Mouse (Mus musculus) cerebellum, adult (tissue): ENCODE data around the gene 4930524B15Rik.
A peak's percentile ranks its signal among the peaks of the same experiment; 100 is the strongest.
"Not testable (repeated sequence)": the region's sequence is repeated elsewhere in the genome, so short reads cannot be mapped to it uniquely, and the experiment has no call there.

Source experiments
- ATAC-seq: cut with Nextera tagmentation; 2 replicates; pipeline ENCODE4 v1.9.2; 2017; ENCODE audit warnings: mild to moderate bottlenecking, moderate library complexity, mixed read lengths; ENCODE audit not compliant: insufficient number of reproducible peaks, low FRiP score, low TSS enrichment

The 4930524B15Rik gene

DNA sequence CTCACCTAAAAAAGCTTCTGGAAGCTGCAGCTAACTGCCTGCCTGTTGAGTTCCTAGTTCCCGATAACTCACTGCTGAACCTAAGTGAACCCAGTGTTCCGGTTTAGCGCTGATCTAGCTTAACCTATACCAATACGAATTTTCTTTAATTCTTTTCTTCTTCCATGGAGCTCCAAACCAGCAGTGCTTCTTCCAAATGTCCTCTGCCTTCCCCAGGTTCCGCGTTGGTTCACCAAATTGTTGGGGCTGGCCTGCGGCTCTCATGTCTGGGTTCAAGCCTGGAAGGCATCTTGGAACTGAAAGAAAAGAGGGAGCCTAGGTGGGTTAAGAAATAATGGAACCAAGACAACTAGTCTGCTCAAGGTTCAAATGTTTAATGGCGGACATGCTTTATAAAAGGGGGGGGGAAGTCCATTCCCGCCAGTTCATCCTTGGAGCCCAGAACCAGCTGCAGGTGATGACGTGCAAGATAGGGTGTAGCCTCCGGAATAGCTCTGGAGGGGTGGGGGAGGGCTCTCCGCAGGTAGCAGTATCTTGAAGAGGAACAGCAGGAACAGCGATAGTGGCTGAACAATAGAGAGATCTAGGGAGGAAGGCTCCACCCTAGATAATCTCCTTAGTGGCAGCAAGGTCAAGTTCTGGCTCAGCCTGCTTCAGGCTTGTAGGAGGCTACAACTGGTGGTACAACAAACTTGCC lies 17.0 kb downstream of the 4930524B15Rik start:
- ATAC-seq, result not testable (repeated sequence)

DNA sequence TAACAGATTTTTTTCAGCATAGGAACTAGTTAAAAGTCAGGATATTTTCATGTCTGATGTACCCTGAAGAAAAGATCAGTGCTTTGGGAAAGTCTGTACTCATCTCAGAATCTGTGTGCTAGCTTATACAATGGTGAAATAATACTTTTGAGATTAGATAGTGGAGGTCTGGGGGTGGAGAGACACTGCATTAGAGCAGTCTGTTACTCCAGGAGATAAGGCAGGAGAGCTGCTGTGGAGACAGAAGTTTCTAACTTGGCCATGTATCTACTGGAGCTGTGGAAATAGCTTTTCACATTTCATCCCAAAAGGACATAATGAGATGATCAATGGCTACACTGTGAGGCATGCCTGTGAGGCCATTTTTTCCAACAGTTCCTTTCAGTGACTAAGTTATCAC lies 17.9 kb downstream of the 4930524B15Rik start:
- ATAC-seq, result no peak

DNA sequence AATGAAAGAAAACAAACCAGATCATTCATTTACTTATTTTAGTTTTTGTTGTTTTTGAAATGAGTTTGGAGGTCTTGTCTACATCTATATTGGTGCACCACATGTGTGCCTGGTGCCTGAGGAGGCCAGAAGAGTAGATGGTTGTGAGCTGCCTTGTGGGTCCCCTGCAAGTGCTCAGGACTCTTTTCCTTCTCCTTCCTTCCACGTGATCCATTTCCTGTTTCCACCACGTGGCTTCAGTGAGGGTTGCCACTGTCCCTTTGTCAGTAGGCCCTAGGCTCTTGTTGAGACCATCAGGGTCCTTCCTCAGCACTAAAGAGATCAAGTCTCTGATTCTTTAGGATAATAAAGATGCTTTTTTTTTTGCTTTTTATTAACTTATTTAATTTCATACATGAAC lies 19.4 kb downstream of the 4930524B15Rik start:
- no peak for ATAC-seq

DNA sequence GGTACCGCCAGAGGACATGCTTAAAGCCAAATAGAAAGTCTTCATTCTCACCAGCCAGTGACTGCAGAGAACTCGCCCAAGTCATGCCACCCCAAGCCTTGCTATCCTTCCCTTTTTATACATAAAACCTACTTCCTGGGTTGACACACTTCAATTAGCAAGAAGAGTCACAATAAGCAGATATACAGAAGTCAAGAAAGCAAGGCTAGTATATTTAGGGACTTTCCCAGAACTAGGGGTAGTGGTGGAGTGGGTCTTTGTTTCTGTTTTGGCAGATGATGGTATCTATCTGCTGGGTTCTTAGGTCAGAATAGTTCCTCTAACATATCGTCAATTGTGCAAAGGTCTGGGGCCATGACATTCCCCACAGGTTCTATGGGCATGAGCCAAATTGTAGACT lies 27.1 kb downstream of the 4930524B15Rik start:
- no peak for ATAC-seq

DNA sequence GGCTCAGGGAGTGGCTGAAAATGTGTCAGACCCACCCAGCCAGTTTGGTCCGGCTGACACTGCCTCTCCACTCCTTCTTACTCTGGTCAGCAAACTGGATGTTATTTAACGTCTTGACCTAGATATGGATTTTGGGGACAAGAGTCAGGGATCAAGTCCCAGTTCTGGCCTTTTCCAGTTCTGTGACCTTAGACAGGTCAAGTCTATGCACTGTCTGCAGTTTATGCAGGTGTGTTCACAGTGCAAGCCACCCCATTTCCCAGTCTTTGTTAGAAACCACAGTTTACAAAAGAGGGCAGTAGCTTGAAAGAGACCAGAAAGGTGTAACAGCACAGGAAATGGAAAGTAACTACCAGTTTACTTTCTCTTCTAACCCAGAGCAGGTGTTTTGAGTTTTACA lies 34.3 kb downstream of the 4930524B15Rik start:
- no peak for ATAC-seq

DNA sequence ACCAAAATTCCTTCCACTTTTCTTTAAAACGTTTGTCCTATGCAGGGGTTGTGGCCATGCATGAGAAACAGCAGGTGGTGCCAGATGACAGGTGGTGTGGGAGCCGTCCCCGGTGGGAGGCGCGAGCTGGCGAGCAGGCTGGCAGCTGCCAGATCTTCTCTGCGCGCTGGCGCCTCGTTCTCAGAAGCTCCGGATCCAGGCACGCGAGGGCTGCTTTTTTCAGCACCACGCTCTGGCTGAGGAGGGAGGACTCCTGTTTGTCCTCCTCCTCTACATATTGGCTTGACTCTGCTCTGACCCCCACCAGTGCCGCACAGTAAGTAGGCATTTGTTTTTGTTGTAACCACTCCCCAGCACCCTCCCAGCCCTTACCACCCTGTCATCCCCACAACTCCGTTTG lies 34.9 kb downstream of the 4930524B15Rik start, which contains the start of gene Nsg2:
Gene Nsg2, plus strand, starts transcription at position 183 of the 400 bp plus-strand sequence.
- ATAC-seq, result peak; percentile 75

DNA sequence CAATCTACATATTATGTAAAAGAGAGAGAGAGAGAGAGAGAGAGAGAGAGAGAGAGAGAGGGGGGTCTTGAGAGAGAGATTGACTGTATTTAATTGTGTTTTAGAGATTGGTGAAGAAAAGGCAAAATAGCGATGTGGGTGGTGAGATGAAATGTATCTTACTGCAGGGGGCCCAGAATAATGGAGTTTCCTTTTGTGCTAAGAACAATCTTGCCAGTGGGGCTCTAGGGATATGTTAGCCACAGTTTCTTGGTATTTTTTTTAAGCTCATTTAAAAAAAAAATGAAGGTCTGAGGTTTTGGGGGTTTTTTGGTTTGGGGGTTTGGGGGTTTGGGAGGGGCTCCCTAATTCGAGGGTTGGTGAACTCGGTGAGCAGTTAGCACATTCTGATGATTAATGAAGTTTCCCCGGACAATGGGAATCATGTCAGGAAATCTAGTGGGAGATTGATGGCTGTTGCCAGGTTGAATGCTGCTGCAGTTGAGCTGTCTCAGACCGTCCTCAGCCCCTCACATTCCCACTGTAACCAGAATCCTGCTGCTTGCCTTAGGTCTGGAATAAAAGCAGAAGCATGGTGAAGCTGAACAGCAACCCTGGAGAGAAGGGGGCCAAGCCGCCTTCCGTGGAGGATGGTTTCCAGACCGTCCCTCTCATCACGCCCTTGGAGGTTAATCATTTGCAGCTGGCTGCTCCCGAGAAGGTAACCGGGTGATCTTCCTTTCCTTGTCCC lies 36.0 kb downstream of the 4930524B15Rik start:
- no peak for ATAC-seq

DNA sequence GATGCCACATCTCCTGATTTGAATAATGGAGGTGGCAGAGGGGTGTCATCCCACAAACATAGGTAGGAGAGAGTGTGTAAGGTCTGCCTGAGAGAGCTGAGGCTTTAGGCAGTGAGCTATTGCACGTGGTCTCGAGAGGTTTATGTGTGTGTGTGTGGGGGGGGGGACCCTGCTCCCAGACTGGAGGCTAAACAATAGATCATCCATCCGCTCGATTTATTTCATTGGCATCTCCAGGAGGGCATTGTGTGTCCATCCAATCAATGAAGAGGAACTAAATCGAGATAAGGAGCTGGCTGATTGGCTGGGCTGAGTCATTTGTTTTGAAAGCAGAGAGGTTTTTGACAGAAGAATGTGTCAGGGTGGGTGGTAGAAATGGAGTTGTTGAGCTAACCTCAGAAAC lies 37.3 kb downstream of the 4930524B15Rik start:
- no peak for ATAC-seq

DNA sequence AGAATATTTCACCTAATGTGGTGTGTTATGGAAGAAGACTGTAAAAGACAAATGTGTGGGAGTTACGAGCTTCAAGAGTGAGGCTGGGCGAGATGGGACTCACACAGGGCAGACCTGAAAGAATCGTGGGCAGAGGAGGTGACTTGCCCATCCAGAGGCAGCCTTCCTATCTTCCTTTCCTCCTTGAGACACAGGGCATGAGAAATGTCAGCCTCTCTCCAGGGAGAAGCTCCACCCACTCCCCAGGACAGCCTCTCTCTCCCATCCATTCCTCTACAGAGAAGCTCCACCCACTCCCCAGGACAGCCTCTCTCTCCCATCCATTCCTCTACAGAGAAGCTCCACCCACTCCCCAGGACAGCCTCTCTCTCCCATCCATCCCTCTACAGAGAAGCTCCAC lies 42.7 kb downstream of the 4930524B15Rik start:
- not testable (repeated sequence) for ATAC-seq

DNA sequence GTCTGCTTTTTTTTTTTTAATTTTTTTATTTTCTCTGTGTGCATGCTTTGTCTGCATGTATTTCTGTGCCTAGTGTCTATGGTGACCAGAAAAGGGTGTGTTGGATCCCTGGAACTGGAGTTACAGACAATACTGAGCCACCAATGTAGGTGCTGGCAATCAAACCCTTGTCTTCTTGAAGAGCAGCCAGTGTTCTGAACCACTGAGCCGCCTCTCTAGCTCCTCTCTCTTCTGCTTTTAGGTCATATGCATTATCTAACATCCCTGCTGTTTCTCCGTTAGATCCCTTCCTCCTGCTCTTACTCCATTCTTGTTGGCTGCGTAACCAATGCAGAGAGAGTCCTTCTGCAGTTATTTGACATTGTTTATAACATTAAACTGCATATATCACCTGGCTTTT lies 43.5 kb downstream of the 4930524B15Rik start:
- ATAC-seq, result no peak

DNA sequence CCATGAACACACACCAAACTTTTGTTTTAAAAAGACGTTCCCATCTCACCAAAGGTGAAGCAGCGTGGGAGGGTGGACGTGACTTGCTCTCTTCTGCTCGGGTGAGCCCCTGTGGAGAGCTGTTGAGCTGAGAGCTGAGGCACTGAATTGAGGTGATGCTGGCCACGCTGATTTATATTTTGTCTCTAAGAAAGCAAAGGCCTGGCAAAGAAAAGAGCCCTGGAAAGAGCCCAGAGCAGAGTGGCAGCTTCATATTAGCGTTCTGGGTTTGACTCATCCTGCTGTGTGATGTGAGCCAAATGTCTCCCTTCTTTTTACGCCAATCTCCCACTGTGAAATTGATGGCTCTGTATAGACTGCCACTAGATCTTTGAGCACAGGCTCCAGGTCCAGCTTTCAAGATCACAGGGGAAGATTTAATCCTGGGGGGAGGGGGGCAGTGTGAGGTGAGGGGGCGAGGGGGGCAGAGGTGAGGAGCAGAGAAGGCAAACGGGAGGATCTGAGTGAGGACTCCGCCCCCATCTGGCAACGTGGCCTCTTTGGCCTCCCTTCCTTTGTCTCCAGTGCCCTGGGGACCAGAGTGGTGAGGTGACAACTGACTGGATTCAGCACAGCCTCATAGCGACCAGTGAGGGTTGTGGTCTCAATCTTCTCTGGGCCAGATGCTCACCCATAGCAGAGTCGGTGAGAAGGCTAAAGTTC lies 44.7 kb downstream of the 4930524B15Rik start:
- no peak for ATAC-seq

DNA sequence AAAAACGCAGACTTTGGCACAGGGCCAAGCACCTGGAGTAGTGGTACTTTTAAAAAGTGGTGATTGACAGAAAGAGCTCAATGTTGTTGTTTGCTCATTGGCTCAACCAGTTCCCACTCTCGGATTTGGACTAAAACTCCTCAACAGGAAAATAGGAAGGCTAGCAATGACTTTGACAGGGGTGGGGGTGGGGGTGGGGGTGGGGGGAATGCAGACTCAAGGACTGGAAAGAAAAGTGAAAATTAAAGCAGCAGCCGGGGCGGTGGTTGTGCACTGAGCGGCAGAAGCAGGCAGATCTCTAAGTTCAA lies 45.2 kb downstream of the 4930524B15Rik start:
- ATAC-seq, result no peak

DNA sequence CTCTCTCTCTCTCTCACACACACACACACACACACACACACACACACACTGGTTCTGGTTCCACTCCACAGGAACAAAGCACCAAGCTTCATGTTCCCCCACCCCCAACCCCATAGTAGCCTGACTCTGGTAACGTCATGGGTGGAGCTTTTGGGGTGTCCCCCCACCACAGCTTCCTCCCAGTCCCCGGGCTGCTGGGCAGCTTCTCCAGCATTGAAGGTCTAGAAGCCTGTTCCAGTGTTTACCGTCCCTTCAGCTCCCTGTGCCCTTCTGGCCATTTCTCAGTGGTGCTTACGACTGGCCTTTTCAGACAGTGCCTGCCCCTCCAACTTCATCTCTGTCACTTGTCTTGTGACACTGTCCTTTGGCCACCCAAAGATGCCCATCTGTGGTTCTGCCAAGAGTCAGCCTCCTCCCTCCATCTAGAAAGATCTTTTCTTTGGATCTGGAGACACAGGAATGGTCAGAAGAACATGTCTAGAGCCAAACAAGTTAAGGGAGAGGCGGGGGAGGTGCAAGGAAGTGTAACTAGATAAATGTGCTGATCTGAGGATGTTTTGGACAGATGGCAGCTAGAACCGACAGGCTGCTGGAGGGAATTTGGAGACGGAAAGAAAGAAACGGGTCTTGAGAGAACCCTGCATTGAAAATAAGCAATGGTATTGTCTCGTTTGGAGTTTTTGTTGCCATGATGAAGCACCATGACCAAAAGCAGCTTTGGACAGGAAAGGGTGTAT lies 46.6 kb downstream of the 4930524B15Rik start:
- ATAC-seq, result no peak

DNA sequence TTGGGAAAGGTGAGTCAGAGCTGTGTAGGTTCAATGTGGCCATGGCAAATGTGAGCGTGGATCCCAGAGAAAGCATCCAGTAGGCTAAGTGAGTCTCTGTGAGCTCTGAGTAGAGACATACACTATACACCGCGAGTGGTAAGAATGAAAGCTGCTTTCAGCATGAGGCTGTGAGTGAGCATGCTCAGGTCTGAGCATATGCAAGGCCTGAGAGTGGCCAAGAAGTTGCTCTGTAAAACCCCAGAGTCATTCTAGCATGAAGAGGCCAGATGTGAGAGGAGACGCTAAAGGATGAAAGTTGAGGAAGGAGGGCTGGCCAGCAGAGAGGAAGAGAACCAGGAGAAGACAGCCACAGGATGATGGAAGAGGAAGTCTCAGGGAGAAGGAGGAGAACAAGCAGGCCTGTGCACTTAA lies 47.6 kb downstream of the 4930524B15Rik start:
- no peak for ATAC-seq

DNA sequence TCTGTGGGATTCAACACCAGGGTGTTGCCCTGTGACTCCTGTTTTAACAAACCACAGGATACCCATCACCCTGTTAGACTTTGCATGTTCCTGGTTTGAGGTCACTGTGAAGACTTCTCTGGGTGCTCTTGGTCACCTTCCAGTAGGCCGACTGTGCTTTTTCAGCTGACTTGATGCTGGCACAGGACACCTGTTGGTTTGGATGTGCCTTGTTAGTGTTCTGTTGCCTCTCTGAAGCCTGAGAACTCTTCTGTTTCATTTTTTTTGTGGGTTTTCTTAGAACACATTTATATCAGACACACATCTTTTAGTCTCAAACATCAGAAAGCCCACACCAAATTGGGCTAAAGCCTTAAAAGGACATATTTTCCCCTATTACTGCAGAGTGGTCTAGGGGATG lies 48.2 kb downstream of the 4930524B15Rik start:
- no peak for ATAC-seq

DNA sequence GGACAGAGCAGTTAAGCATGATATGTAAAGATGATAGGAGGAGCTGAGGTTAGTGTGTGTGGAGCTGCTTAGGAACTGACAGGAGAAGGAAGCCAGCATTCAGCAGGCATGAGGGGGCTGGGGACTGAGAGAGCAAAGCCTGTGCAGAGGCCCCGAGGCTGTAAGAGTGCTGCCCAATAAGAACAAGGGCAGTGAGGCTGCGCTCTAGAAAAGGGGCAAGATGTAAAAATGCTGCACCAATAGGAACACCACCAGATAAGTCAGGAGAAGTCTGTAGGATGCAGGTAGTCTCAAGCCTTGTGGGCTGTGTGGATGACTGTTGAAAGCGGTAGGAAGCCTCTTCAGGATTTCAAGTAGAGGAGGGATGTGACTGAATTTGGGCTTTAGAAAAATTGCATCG lies 52.8 kb downstream of the 4930524B15Rik start:
- no peak for ATAC-seq

DNA sequence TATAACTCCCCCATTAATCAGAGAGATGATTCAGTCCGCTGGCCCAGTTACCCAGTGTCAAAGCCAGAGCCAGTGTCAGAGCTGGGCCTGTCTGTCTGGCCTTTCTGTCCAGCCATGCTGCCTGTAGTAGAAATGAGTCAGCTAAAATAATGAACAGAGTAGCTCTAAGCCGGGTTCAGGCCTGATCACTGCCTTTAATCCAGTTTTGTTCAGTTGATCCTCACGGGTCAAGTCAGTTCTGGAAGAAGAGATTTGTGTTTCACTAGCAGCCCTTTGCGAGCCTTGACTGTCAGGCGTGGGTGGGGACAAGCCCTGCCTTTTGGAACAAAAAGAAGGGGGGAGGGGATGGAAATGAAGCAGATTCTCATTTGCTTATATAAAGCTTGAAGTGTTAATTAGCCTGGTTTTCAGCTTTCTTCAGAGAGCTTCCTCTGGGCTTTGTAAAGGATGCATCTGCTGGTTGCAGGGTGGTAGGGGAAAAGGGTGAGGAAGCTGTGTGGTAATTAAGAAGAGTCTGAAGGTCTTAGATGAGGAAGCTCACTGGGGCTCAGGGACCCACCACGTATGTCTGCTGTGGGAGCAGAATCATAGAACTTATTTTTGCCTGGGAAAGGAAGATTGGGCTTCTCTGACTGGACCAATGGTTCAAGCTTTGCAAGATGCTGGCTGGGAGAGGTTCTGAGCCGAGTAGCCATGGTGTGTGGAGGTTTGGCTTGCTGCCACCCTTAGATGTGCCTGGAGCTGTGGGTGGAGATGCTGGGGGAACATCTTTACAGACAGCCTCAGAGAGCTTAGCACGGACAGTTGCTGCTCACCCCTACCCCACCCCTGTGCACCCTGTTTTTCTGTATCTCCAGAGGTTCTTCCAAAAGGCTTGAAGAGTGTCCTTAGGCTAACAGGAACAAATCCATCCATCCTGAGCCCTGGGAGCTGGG lies 54.9 kb downstream of the 4930524B15Rik start:
- no peak for ATAC-seq

DNA sequence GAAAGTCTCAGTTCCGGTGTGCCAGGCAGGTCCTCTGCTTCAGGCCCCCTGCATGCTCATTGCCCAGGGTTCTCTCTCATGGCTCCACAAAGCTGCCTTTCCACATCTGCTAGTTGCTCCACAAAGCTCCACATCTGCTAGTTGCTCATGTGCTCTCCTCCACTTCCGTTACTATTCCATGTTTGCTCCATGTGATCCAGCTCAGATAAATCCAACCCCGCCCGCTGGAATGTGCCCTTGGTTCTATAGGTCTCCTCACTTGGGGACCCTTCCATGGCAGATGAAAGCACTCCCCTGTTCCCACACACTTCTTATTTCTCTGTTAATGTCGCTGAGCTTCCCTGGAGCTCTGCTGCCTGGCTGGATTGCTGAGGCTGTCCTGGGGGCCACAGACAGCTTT lies 61.2 kb downstream of the 4930524B15Rik start:
- no peak for ATAC-seq

DNA sequence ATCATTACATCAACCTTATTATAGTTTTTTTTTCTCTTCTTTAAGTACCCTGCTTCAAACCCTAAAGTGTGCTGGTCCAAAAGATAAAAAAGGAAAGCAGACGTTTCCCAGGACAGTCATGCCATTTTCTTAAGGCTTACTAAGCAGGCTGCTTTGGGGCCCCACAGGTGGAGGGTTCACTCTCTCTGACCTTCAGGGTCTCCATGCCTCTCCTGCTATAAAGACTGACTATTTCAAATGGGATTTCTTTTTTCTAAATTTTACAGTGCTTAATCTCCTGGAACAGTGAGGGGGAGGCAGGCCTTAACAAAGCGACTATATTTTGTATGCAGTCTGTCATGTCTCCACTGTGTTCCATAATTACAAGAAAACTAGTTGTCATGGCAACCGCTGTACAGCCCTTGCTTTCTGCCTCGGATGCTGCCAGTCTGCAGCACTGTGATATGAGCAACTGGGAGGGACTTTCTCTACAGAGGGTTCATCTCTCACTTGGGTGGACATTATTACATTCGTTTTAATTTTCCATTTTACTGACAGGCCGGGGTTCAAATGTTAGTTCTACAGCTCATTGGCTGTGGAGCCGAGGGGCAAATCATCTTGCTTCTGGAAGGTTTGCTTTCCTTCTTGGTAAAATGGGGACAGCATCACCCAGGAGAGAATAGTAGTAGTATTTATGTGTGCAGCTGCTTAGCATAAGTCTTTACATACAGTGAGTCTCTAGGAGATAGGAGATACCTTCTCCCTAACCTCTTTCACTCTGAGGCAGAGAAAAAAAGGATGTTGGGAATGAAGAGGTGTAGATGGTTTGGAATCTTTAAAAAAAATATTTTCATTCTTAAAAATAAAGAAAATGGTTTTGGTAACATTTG lies 62.3 kb downstream of the 4930524B15Rik start:
- ATAC-seq, result no peak
